Mouse (Mus musculus) lung, adult 2 months (tissue): ENCODE measurements at regions not wholly inside any gene's neighbourhood (a gene's known extent, or its start where the extent isn't known, plus 50 kb on each side); places are given as distances from the start of the nearest gene placed in this dataset.

Experiments
- CTCF ChIP-seq: fragments of 200-500 bp; IDR thresholded peaks from 2 replicates; pipeline ENCODE4 v1.5.1; 2011; ENCODE audit warnings: mild to moderate bottlenecking, low read length, control low read depth; ENCODE audit not compliant: insufficient read depth
- POLR2A ChIP-seq: fragments of 200-500 bp; IDR thresholded peaks from 2 replicates; pipeline ENCODE4 v1.6.1; 2011; ENCODE audit warnings: low read depth, mild to moderate bottlenecking, control low read depth, low read length, borderline replicate concordance; ENCODE audit errors: extremely low read depth

DNA sequence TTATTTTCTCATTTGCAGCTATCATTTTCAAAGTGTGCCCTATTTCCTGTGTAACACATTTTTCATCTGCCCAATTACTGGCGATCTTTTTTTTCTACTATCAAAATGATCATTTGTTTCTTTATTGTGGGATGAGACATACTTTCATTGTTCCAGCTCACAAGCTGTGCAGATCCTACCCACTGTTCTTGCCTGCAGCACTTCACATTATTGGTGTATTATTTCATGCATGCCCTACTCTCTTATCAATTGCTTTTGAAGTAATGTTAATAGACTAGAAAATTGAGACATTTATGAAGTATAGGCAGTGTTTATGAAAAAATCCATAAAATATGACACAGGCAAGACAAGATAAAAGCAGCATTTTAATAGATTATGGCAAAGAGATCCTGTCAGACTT lies 204.6 kb downstream of the Dph6 start:
- TF ChIP-seq POLR2A (no peak), CTCF (no peak)
